Mouse (Mus musculus): Measurements from ENCODE around the gene Rnf126.

- TF ChIP-seq CTCF (IDR thresholded peaks at IDR 0.05) (no peak), EP300 (IDR thresholded peaks at IDR 0.05) (no peak)
Measured at GRCm38 (mm10) chr10:79793738-79794490, 27.2 kb upstream of the Rnf126 start.

All from lung, postnatal 0 days (tissue).